Mouse (Mus musculus): Measurements from ENCODE around the gene Zfp940. TPM values are rescaled to one million over a fixed set of nuclear protein-coding genes. Genes with fewer than 3 reads are reported as not detected.

Gene Zfp940
- polyA plus RNA-seq (2012; rRNA removed; ENCODE audit: low replicate concordance): 0.06 and 0.07 TPM in 2 replicates

DNA sequence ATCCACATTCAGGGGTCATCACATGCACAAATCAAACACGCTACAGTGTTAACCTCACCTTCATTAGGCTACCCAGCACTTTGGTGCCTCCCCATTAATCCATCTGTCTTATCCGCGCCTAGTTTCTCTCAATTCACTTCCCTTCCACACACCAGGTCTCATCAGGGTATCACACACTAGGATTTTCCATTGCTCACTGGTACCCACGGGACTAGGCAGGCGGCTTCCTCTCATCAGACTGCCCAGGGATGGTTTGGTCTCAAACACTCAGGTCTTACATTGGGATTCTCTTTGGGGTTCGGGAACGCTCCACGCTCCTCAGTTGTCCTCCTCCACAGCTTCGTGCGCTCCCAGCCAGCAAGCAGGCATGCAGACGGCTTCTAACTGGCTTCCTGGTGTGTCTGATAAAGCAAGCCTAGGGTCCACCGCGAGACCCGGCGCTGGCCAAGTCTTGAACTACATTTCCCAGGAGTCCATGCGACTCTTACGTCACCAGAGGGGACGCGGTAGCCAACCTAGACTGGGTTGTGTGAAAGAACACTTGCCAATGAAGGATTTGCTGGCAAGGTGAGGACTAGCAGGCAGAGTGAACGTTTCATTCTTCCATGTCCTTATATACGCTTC lies at the start of gene Zfp940:
Gene Zfp940, minus strand, starts transcription at position 451 of the 624 bp plus-strand sequence.

DNA sequence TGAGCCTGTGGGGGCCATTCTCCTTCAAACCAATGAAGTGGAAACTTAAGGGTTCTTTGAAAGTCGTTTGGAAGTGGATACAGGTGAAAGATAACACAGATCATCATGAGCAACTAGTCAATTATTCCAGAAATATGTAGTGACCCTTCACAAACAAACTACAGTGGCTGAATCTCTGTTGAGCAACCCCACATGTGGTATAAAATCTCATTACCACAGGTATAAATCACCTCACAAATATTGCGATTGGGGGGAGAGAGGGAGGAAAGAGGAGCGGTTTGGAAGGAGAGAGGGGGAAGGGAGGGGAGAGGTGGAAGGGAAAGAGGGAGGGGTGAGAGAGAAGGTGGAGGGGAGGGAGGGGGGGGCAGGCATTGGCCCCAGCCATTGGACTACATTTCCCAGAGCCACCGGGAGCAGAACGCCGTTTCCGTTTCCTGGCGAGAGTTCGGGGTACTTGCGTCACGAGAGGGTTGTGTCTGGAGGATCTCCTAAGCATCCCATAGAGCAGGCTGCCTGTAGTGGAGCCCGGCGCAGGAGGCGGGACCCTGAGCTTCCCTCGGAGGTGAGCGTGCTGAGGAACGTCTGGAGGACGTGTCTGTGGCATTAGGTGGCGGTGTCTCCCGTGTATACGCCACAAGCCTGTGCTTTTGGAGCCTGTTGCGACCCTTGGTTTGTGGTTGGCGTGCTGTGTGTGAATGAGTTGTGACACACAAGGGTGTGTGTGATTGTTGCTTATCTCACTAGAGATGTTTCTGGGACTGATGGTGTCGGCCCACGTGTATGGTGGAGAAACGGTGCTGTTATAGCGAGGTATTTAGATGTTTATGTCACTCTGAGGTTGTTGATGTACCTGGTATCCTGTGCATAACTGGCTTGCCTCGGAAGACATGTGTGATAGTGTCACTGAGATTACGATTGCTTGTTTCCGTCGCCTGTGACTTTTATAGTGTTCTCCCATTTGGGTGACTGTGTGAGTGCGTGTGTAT lies 6.4 kb upstream of the Zfp940 start, which contains the start of gene Zfp420:
Gene Zfp420, plus strand, starts transcription at position 448 of the 986 bp plus-strand sequence.

GRCm38 (mm10) chr7:29815910-29816429 lies 37.5 kb downstream of the Zfp940 start, which contains the start of gene Zfp790:
Gene Zfp790 (plus strand): TSS chr7:29816114.

GRCm38 (mm10) chr7:29783871-29784551 lies 69.5 kb downstream of the Zfp940 start, which contains the start of gene Zfp30:
Gene Zfp30 (plus strand): TSS chr7:29783998.

Other genes starting within 250 kb of the Zfp940 start
- gene Catsperg2, start 126.6 kb downstream of the Zfp940 start, polyA plus RNA-seq (2012; rRNA removed; ENCODE audit: low replicate concordance): not detected in 2 replicates
- 0.63 and 0.84 TPM in 2 replicates for gene Zfp84, start 85.1 kb downstream of the Zfp940 start, polyA plus RNA-seq (2012; rRNA removed; ENCODE audit: low replicate concordance)
- 0.36 and 0.96 TPM in 2 replicates for gene Zfp30, start 69.7 kb downstream of the Zfp940 start, polyA plus RNA-seq (2012; rRNA removed; ENCODE audit: low replicate concordance)
- gene Zfp790, start 37.6 kb downstream of the Zfp940 start, polyA plus RNA-seq (2012; rRNA removed; ENCODE audit: low replicate concordance): 0.33 and 0.46 TPM in 2 replicates
- 0.07 and 0.12 TPM in 2 replicates for gene Zfp420, start 6.3 kb upstream of the Zfp940 start, polyA plus RNA-seq (2012; rRNA removed; ENCODE audit: low replicate concordance)
- gene Zfp27, start 52.9 kb upstream of the Zfp940 start, polyA plus RNA-seq (2012; rRNA removed; ENCODE audit: low replicate concordance): 0.76 and 0.89 TPM in 2 replicates
- gene Zfp383, start 54.6 kb upstream of the Zfp940 start, polyA plus RNA-seq (2012; rRNA removed; ENCODE audit: low replicate concordance): 0.04 and 0.12 TPM in 2 replicates
- 0.06 and 4.0 TPM in 2 replicates for gene Zfp74, start 100.4 kb upstream of the Zfp940 start, polyA plus RNA-seq (2012; rRNA removed; ENCODE audit: low replicate concordance)
- gene Zfp568, start 130.3 kb upstream of the Zfp940 start, polyA plus RNA-seq (2012; rRNA removed; ENCODE audit: low replicate concordance): 1.5 and 1.6 TPM in 2 replicates
- gene Zfp14, start 197.7 kb upstream of the Zfp940 start, polyA plus RNA-seq (2012; rRNA removed; ENCODE audit: low replicate concordance): 0.19 and 0.42 TPM in 2 replicates
- gene Zfp82, start 219.2 kb upstream of the Zfp940 start, polyA plus RNA-seq (2012; rRNA removed; ENCODE audit: low replicate concordance): 0.07 TPM in 1 of 2 replicates, not detected in the other
- 0.14 TPM in 1 of 2 replicates, not detected in the other for gene Gm26920, start 236.7 kb upstream of the Zfp940 start, polyA plus RNA-seq (2012; rRNA removed; ENCODE audit: low replicate concordance)
- gene Zfp566, start 236.9 kb upstream of the Zfp940 start, polyA plus RNA-seq (2012; rRNA removed; ENCODE audit: low replicate concordance): 0.65 and 0.99 TPM in 2 replicates
- gene Zfp260, start 241.1 kb upstream of the Zfp940 start, polyA plus RNA-seq (2012; rRNA removed; ENCODE audit: low replicate concordance): 3.1 and 6.6 TPM in 2 replicates